Mouse (Mus musculus) olfactory bulb, adult 2 months (tissue): Measurements from ENCODE around the gene Vasp.

Source experiments
- CTCF ChIP-seq: fragments of 200-500 bp; IDR thresholded peaks from 2 replicates; pipeline ENCODE4 v1.5.1; 2012; ENCODE audit warnings: low read depth, mild to moderate bottlenecking, low read length, moderate library complexity; ENCODE audit not compliant: insufficient read depth
- POLR2A ChIP-seq: fragments of 200-500 bp; IDR thresholded peaks from 2 replicates; pipeline ENCODE4 v1.6.1; 2012; ENCODE audit warnings: mild to moderate bottlenecking, low read depth, low read length, moderate library complexity; ENCODE audit not compliant: insufficient read depth

- no peak for TF ChIP-seq POLR2A
- no peak for TF ChIP-seq CTCF
Measured at GRCm38 (mm10) chr7:19318676-19319075, 47.1 kb upstream of the Vasp start.
